Mouse (Mus musculus) cerebellum, adult 9-11 months (tissue): ENCODE results near the gene Fcna.
A peak's percentile ranks its signal among the peaks of the same experiment; 100 is the strongest.

Experiments used
- DNase-seq: peaks from one replicate; pipeline ENCODE4 v3.0.0; 2022

Fcna gene

GRCm38 (mm10) chr2:25577951-25578795 is 49.7 kb downstream of the Fcna start:
- DNase-seq: peak; percentile 67

DNA sequence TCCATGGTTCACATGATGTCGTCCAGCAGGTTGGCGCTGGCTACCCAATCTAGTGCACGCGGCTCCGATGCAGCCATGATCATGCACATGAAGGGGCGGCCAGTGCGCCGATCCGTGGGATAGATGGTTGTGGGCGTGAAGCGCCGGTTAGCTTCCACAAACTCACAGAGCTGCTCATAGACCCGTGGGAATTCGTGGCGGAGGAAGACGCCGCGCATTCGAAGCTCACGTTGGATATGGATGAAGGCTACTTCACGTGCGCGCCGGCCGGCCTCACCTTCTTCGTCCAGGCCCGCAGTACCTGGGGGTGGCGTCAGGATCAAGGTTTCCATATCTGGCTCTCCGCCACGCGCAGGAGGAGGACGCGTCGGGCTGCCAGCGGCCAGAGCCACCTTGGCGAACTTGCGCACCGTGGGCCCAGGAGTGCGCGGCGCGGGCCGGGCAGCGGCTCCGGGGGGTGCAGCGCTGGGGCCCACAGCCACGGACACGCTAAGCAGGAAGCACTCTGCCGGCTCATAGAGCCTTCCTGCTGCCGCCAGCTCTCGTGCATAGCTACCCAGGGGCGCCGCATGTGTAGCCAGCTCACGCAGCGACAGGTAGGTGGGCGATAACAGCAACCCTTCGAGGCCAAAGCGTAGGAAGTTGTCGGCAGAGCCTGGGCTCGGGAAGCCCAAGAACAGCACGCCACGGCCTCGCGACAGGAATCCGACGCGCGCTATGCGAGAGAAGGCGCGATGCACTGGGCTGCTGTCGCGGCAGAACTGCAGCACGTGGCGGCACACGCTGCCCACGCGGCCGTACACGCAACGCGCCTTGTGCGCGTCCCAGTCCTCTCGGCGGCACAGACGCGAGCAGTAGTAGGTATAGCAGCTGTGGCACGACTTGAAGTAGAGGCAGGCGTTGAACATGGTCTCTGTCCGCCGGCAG is 50.6 kb downstream of the Fcna start:
- peak; percentile 58 for DNase-seq

GRCm38 (mm10) chr2:25576028-25576850 is 51.6 kb downstream of the Fcna start:
- peak; percentile 64 for DNase-seq

DNA sequence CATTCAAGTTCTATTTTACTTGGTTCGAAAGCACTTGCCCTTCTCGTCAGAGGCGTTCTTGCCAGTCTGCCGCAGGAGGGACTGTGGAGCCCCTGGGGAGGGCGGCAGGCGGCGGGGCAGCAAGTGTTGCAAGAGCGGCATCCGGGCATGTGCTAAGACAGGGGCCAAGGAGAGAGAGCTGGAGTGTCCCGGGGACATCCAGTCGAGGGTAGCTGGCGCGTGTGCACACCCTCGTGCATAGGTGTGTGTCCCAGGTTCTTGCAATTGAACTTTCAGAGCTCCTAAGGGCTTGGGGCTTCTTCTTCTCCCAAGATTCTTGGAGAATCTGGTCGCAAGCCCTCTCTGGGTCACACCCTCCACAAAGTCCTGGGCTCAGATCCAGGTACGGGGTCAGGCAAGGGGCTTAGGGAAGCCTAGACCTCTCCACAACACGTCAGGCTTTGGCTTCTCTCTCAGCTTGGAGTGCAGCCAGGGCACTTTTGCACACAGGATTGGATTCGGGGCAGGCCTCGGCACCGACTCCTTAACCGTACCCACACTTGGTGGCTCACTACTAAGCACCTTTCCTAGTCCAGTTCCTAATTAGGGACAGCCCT is 52.3 kb downstream of the Fcna start:
- peak; percentile 81 for DNase-seq
